Mouse (Mus musculus) neural tube, embryonic 12.5 days (tissue): ENCODE results near the gene D330045A20Rik. TPM values are rescaled to one million over a fixed set of nuclear protein-coding genes. Genes with fewer than 3 reads are reported as not detected.

Experiments
- ATAC-seq: fragments of 200-750 bp; cut with Nextera tagmentation; 2 replicates; pipeline ENCODE4 v1.8.0; 2017; ENCODE audit warnings: low read depth, mild to moderate bottlenecking, moderate TSS enrichment, moderate library complexity; ENCODE audit not compliant: low FRiP score
- H3K27ac ChIP-seq: fragments of 300-500 bp; sonication (generic); 2 replicates; pipeline ENCODE4 v1.5.1; 2016
- H3K27me3 ChIP-seq: fragments of 300-500 bp; sonication (generic); replicated peaks from 2 replicates; pipeline ENCODE4 v1.6.1; 2016; ENCODE audit warnings: mild to moderate bottlenecking
- H3K36me3 ChIP-seq: fragments of 300-500 bp; sonication (generic); 2 replicates; pipeline ENCODE4 v1.6.1; 2016; ENCODE audit warnings: mild to moderate bottlenecking
- H3K4me1 ChIP-seq: fragments of 300-500 bp; sonication (generic); 2 replicates; pipeline ENCODE4 v1.6.1; 2016
- H3K4me2 ChIP-seq: fragments of 300-500 bp; sonication (generic); replicated peaks from 2 replicates; pipeline ENCODE4 v1.6.1; 2016; ENCODE audit warnings: mild to moderate bottlenecking
- H3K4me3 ChIP-seq: fragments of 300-500 bp; sonication (generic); 2 replicates; pipeline ENCODE4 v1.5.1; 2016
- H3K9ac ChIP-seq: fragments of 300-500 bp; sonication (generic); 2 replicates; pipeline ENCODE4 v1.6.1; 2016; ENCODE audit warnings: mild to moderate bottlenecking
- H3K9me3 ChIP-seq: fragments of 300-500 bp; sonication (generic); 2 replicates; pipeline ENCODE4 v1.6.1; 2016; ENCODE audit warnings: mild to moderate bottlenecking
- WGBS: fragments of 180-500 bp; shearing (Covaris S2); methylation state at CpG from one replicate; pipeline ENCODE4 v1.1.7; 2016; 5-methylcytosine and 5-hydroxymethylcytosine counted together
- polyA plus RNA-seq: library from polyadenylated mRNA; unstranded; fragments of >200 nt; fragmentation: Nextera tagmentation; extraction: Ambion mirVana; gene quantifications from 2 replicates; pipeline ENCODE4 v1.2.1, GENCODE M21; 2016

Gene D330045A20Rik
- polyA plus RNA-seq, 1 experiment from 2014 or later, result 1.7 TPM

DNA sequence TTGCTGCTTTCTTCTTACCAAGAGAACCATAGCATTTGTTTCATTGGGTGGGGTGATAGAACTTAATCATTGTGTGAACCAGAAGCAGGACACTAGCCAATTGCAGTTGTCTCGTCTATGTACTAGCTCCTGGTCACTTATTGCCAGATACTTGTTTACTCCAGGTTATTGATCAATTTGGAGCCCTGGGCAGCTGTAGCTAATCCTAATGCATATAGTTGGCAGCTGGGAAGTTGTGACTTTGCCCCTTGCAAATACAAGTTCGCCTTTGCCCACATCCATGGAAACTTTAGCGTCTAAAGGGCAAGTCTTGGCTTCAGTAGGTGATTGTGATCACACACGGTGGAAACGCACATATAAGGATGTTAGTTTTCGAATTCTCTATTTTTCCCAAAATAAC is 116.2 kb downstream of the D330045A20Rik start:
- Histone ChIP-seq H3K9ac (no peak overlapping the region), H3K4me3 (no peak overlapping the region), H3K36me3 (no peaks in the 10 kb centered on the region), H3K4me2 (no peak overlapping the region), H3K4me1 (no peaks in the 10 kb centered on the region), H3K27me3 (no peaks in the 10 kb centered on the region), H3K27ac (no peak overlapping the region), H3K9me3 (no peaks in the 10 kb centered on the region)
- no peak for ATAC-seq
- whole genome bisulfite sequencing, result 80% methylated on average over 6 of the region's 6 CpGs

Other genes with a start within 250 kb of the D330045A20Rik start
- not detected in 2 replicates for gene Trap1a, start 146.7 kb upstream of the D330045A20Rik start, polyA plus RNA-seq
- 1.2 and 1.9 TPM in 2 replicates for gene Rnf128, start 82.9 kb downstream of the D330045A20Rik start, polyA plus RNA-seq
- 0.82 and 0.86 TPM in 2 replicates for gene Tbc1d8b, start 204.6 kb downstream of the D330045A20Rik start, polyA plus RNA-seq
- gene Gm15013, start 234.1 kb downstream of the D330045A20Rik start, polyA plus RNA-seq, result 0.25 and 0.37 TPM in 2 replicates